Mouse (Mus musculus): ENCODE measurements around the gene Mertk. TPM values are rescaled to one million over a fixed set of nuclear protein-coding genes. Genes with fewer than 3 reads are reported as not detected.

Mertk gene
- polyA plus RNA-seq (2012; rRNA removed; ENCODE audit: low replicate concordance), result 6.5 and 8.5 TPM in 2 replicates

GRCm38 (mm10) chr2:128698693-128699181, at the start of gene Mertk:
Gene Mertk (plus strand): TSS chr2:128698956.

DNA sequence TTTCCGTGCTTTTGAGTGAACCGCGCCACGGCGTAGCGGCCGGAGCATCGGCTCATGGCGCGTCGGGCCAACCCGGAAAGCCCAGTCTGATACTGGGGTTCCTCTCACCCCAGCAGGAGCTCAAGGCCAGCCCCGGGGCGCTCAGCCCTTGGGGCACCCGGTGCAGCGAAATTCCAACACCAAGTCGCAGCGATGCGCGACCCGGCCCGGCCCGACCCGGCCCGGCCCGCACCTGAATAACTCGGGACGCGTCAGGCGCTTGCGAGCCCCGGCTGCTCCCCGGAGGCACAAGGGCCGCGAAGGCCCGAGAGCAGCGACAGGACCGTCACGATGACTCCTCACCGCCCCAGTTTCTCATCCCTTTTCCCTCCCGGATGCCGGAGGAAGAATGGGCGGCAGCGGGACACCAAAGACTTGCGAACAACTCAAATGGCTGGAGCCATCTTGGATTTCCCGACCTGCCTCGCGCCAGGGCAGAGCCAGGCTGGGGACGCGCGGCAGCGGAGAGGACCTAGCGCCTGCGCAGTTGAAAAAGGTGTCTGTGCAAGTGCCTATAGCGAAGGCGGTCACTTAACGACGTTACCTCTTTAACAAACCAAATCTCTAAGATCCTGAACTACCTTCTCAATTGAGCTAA, 11.7 kb upstream of the Mertk start, which contains the start of gene Anapc1:
Anapc1 (minus strand) TSS at position 471 of the 637 bp plus-strand sequence.

GRCm38 (mm10) chr2:128817786-128818681, 119.3 kb downstream of the Mertk start, which contains the start of gene Tmem87b:
Gene Tmem87b (plus strand): TSS chr2:128818118.

Other genes with a start within 250 kb of the Mertk start
- gene Spdye4c, start 107.7 kb upstream of the Mertk start, polyA plus RNA-seq (2012; rRNA removed; ENCODE audit: low replicate concordance), result not detected in 2 replicates
- 58.9 and 69.6 TPM in 2 replicates for gene Anapc1, start 11.6 kb upstream of the Mertk start, polyA plus RNA-seq (2012; rRNA removed; ENCODE audit: low replicate concordance)
- gene Tmem87b, start 119.2 kb downstream of the Mertk start, polyA plus RNA-seq (2012; rRNA removed; ENCODE audit: low replicate concordance), result 25.8 and 26.8 TPM in 2 replicates
- gene Fbln7, start 164.0 kb downstream of the Mertk start, polyA plus RNA-seq (2012; rRNA removed; ENCODE audit: low replicate concordance), result 3.2 and 7.0 TPM in 2 replicates
- gene Zc3h8, start 245.1 kb downstream of the Mertk start, polyA plus RNA-seq (2012; rRNA removed; ENCODE audit: low replicate concordance), result 1.8 and 2.0 TPM in 2 replicates

All from subcutaneous adipose tissue, adult 2 months (tissue).